Mouse (Mus musculus) A20 (cell line): ENCODE measurements around the gene Ankzf1.

Experiments
- DNase-seq: peaks from one replicate; pipeline ENCODE4 v3.0.0-alpha.2; 2011; ENCODE audit warnings: low read depth, low spot score

Ankzf1 gene

DNA sequence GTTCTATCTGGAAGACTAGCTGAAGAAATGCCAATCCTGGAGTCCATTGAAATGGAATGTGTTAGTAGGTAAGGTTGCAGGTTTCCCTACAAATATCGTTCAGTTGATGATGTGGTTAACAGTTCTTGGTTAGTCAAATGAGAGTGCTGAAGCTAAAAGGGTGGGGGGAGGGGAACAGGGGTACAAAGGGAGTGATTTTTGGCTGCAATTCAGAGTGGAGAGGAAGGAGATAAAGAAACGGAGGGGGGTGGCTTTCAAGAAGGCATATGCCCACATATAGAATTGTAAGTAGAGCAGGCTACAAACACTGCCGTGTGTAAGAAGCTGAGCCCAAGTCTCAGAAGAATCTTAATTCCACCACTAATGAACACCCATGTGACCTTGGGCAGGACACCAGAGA is 33.5 kb downstream of the Ankzf1 start:
- no peak for DNase-seq

DNA sequence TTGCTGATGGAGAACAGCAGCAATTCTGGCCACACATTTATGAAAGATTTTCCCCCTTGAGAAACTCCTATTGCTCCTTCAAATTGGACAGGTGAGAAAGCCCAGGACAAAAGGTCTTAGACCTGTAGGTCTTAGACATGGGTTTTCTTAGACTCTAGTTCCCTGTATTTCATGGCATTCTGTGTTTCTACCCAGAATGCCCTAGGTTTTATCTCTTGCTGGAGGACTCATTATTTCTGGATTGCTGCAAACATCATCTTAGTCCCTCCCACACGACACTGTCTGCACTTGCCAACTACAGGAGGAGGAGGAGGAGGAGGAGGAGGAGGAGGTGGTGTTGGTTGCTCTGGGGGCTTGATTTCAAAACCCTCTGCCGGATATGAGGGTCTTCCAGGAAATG is 34.2 kb downstream of the Ankzf1 start:
- DNase-seq: no peak

DNA sequence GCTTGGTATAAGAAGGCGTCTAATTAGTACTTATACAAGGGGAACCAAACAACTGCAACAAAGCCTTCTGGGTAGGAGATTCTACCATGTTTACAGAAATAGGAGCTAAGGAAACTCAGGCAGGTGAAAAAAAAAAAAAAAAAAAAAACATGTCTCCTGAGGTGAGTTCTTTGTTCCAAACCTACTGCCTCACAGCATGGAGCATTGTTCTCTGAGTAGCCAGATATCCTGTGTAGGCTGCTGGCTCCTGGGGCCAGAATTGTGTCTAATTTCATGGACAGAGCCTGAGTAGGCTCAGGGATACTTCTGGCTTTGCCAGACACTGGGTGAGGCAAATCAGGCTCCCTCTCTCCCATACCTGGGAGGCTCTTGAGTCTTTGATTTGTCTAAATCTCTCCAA is 35.7 kb downstream of the Ankzf1 start:
- no peak for DNase-seq

DNA sequence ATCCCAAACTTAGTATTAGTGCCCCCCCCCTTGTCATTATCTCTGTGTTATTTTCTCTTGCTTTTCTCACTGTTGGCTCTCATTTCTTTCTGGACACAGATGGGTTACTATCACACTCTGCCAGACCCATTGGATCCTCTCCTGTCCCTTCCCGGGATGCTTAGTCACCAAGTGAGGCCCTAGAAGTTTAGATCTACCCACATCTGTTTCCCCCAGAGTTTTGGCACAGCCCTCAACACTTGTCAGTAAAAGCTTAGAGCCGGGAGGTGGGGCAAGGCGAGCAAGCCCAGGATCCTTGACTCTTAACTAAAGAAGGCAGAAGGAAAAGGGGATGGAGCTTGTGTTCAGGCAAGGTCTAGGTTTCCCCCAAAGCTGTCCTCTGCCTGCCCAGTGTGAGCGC is 37.2 kb downstream of the Ankzf1 start:
- DNase-seq: no peak

DNA sequence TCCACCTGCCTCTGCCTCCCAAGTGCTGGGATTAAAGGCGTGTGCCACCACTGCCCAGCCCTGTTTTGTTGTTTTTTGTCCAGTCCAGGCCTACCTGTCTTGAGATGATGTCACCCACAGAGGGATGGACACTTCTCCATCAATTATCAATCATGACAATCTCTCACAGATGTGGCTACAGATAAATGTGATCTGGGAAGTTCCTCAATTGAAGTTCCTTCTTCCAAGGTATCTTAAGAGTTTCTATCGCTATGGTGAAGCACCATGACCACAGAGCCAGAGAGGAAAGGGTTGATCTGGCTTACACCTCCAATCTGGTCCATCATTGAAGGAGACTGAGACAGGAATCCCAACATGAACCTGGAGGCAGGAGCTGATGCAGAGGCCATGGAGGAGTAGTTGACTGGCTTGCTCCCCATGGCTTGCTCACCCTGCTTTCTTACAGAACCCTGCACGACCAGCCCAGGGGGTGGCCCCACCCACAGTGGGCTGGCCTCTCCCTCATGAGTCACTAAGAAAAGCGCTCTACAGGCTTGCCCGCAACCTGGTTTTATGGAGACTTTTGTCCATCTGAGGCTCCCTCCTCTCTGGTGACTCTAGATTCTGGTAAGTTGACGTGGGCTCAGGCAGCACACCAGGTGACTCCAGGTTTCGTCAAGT is 38.5 kb downstream of the Ankzf1 start:
- DNase-seq: no peak

DNA sequence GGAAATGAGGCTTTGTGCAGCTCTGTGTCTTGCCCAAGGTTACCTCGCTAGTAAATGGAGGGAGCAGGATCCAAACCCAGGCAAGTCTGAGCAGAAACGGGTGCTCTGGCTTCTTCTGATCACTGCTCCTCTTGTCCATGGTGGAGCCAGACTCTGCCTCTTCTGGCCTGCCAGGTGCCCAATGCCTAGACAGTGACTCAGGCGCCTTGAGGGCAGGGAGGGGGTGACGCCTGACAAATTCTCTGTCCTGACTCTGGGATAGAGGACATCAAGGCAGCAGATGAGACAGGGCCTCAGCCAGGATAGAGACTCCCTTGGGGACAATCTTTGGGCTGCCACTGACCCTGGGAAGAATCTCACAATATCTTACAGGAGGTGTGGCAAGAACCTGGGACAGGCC is 39.3 kb downstream of the Ankzf1 start:
- DNase-seq: no peak

DNA sequence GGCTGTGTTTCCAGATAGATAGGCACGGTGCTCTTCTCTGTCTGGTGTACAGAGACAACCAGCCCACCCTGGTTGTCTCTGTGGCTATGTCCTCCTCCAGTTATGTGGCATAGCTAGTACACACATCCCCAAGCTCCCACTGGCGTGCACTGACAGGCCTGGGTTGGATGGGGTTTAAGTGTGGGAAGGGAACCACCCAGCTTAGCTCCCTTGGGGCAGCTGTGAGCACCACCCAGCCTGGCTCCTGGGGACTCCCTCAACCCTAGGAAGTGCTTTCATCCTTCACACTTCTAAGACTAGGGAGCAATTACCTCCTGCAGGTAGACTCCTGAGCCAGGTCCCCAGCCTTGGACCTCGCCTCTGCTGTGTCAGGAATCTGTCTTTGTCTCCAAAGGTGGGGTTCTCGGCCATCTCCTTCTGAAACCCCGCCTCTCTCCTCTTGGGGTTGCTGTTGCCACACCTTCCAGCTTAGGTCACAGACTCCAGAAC is 39.8 kb downstream of the Ankzf1 start, which contains the start of gene A630095N17Rik:
A630095N17Rik (minus strand) TSS at position 439 of the 489 bp plus-strand sequence.
- DNase-seq: no peak

DNA sequence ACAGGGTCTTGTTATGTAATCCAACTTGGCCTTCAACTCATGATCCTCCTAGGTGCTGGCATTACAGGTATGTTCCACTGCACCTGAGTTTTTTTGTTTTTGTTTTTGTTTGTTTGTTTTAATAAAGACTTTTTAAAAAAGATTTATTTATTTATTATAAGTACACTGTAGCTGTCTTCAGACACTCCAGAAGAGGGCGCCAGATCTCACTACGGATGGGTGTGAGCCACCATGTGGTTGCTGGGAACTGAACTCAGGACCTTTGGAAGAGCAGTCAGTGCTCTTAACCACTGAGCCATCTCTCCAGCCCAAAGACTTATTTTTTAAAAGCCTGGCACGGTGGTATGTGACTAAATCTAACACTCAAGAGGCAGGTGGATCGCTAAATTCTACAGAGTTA is 40.5 kb downstream of the Ankzf1 start:
- DNase-seq: peak; percentile 33

DNA sequence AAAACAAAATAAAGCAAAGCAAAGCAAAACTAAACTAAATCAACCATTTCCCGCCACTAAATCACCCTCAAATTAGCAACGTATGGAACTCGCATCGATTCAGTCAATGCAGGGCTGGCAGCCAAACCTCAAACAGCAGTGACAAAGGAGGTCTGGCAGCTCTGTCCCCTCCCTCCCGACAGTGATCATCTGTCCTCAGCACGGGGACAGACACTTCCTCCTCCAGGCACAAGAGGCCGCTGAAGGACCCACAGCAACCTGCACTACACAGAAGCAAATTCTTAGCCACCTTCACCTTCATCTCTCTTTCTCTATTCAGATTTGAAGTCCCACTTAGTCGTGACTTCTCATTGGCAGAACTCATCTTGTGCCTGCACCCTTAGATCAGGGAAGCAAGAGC is 42.7 kb downstream of the Ankzf1 start:
- DNase-seq: peak; percentile 83

DNA sequence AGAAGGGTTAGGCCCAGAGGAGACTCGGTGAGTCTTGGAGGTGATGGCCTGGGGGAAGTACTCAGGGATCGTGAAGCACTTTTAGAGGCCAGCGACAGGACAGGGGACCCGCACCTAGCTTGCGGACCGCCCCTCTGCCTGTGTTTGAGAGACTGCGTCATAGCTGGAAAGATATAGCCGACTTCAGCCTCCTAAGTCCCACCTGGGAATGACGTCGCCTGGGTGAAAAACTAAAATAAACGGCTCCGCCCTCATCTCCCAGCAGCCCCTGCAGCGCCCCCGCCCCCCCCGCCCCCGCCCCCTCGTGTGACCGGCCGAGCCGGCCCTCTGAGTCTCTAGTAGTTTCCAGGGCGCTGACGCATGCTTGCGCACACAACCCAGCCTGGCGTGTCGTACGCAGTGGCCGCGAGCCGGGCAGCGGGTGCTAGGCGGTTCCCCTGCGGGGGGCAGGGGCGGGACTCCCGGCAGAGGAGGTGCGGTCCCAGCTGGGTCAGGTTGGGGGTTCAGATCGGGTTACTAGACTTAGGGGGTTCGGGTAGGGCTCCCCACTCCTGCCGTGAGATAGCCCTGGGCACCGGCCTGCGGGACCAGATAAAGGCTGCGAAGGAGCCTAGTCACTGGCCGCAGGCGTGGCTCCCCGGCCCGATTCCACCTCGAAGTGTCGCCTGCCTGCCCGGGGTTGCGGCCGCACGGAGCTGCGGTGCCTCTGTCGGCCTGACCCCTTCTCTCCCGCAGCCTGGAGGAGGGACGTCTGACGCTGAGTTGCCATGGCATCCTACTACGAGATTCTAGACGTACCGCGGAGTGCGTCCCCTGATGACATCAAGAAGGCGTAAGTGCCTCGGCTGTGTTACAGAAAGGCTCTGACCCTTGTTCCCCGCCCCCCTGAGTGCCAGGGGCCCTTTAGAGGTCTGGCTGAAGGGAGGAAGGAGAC is 44.4 kb downstream of the Ankzf1 start, which contains the start of gene Dnajb2:
Dnajb2 (plus strand) TSS at position 290 of the 934 bp plus-strand sequence.
- peak; percentile 89 for DNase-seq

DNA sequence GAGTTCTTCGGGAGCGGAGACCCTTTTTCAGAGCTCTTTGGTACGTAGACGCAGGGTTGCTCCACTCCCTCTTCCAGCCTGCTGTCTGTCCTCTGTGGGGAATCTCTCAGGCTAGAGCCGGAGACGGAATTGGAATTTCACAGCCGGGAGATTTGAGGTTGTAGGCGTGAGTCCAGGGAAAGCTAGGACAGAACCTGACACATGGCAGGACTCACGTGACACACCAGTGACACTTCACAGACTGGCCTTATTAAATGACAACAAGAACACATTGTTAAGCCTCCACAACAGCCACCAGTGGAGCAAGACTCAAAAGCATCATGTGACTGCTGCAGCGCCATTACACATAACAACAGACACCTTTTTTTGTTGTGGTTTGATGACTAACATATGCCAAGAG is 47.6 kb downstream of the Ankzf1 start:
- DNase-seq: no peak

DNA sequence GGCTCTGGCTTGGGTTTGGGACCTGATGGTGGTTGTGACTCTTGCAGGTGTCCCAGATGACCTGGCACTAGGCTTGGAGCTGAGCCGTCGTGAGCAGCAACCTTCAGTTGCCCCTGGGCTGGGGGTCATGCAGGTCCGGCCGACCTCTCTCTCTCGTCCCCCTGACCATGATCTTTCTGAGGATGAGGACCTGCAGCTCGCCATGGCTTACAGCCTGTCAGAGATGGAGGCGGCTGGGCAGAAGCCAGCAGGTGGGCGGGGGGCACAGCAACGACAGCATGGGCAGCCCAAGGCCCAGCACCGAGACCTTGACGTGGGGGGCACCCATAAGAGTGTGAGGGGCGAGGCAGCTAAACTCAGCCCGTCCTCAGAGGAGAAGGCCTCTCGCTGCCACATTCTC is 51.5 kb downstream of the Ankzf1 start:
- no peak for DNase-seq

DNA sequence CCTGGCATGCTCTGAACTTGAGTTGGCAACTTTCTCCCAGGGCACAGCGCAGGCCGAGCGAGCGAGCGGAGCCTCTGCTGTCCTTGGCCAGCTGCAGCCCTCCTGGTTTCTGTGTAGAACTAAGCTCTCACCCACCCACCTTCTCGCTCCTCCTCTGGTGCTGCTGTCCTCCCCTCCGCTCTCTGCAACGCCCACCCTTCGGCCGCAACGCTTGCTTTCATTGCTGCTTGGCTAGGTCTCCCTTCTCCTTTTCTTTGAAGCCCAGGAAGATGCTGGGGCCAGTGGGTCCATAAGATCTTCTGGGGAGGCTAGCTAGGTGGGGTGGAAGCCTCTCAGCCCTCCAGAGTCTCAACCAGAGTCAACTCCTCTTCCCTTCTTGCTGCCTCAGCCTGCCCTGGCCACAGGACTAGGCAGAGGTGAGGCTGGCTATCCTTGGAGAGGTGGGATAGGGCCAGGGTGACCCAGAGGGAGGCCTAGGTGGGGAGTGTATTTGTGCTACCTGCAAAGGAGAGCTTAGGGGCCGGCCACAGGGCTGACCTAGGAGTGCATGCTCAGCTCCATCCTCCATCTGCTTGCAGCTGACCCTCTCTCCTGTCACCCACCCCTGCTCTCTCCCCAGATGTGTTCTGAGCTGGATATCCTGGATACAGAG is 52.4 kb downstream of the Ankzf1 start:
- no peak for DNase-seq

DNA sequence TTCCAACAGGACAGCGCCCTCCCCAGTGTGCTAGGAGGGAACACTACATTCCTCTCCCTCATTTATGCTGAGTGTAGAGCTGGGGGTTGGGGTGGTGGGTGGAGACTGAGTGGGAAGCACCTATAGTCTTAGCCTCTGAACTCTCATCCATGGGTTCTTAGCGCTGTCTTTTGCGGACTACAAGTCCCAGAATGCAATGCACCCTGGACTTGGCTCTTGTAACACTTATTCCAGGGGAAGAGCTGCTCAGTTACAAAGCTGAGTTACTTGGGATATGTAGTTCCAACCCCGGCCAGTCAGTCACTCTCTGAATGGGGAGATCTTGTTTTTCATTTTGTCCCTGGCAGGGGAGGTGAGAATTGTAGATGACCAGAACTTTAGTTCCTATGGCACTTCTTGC is 52.9 kb downstream of the Ankzf1 start:
- peak; percentile 26 for DNase-seq

DNA sequence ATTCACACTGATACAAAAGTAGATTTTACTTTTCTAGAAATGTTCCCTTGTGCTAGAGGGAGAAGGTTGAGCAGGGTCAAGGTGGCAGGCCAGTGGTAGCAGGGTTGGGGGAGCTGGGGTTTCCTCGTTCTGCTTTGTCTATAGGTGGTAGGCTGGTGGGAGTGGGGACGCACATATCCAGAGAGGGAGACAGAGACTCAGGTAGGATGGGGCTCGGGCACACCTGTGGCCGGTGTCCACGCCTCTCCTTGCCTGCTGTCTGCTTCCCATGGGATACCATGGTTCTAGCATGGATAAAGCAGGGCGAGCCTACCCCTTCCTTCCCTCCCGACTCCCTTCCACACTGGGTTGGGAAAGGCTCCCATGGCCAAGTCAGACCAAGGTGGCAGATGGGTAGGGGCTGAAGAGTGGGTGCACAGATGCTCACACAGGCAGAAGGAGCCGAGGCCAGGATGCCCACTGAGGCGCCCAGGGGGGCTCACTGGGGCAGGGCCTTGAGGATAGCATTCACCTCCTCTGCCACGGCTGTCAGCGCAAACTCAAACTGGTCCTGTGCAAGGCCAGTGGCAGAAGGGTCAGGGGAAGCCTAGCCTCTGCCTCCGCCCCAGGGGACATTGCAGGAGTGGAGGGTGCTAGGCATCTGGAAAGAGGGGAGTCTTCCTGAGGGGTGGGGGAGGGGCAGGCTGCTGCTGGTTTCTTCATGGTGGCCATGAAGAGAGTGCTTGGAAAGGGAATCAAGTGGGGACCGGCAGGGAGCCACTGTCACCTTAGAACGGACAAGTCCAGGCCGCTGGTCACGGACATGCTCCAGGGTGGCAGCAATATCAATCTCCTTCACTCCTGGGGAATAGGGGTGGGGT is 55.4 kb downstream of the Ankzf1 start:
- no peak for DNase-seq

DNA sequence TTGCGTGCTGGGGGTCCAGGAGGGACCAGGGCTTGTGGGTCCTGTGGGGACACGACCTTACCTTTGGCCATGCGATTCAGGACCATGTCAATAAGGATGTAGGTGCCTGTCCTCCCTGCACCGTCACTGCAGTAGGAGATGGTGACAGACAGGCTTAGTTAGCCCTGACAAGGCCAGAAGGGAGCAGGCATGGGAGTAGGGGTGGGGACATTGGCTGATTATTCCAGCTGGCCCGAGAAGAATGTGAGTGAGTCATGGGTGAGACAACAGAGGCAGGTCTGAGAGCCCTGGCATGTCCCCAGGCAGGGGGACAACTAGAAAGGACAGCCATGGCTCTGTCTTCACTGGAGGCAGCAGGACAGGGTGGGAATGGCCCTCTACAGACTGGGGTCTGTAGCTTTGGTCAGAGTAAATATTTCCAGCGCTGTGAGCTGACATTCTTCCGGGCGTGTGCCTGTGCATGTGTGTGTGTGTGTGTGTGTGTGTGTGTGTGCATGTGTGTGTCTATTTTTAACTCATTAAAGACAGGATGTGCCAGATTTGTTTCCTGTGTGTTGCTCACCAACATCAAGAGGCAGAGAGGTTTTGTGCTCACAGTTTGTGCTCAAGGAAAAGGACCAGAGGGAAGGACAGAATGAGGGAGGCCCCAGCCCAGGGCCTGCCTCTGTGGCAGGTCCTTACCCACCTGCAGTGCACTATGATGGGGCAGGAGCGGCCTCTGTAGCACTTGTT is 56.3 kb downstream of the Ankzf1 start:
- no peak for DNase-seq
